Mouse (Mus musculus) left cerebral cortex, postnatal 36 days (tissue): ENCODE results near the gene Exoc8. TPM values are rescaled to one million over a fixed set of nuclear protein-coding genes. Genes with fewer than 3 reads are reported as not detected.

ENCODE experiments used
- DNase-seq, 2 experiments: peaks; one replicate each; pipeline ENCODE4 v3.0.0; 2021 to 2022; ENCODE audit warnings: low spot score in 2 of 2, mixed read lengths in 1 of 2
- intact Hi-C: fragments of 180-260 bp; cut with DNase I; formaldehyde crosslinking; loops from one replicate; pipeline ENCODE4 v1.15.1; 2025
- total RNA-seq, 2 experiments: library from RNA; stranded (reverse); gene quantifications; 2 replicates each; pipeline ENCODE4 v1.2.3; 2021

The Exoc8 gene
- total RNA-seq, 2 experiments from 2014 or later, result 34.5 to 35.3 TPM

DNA sequence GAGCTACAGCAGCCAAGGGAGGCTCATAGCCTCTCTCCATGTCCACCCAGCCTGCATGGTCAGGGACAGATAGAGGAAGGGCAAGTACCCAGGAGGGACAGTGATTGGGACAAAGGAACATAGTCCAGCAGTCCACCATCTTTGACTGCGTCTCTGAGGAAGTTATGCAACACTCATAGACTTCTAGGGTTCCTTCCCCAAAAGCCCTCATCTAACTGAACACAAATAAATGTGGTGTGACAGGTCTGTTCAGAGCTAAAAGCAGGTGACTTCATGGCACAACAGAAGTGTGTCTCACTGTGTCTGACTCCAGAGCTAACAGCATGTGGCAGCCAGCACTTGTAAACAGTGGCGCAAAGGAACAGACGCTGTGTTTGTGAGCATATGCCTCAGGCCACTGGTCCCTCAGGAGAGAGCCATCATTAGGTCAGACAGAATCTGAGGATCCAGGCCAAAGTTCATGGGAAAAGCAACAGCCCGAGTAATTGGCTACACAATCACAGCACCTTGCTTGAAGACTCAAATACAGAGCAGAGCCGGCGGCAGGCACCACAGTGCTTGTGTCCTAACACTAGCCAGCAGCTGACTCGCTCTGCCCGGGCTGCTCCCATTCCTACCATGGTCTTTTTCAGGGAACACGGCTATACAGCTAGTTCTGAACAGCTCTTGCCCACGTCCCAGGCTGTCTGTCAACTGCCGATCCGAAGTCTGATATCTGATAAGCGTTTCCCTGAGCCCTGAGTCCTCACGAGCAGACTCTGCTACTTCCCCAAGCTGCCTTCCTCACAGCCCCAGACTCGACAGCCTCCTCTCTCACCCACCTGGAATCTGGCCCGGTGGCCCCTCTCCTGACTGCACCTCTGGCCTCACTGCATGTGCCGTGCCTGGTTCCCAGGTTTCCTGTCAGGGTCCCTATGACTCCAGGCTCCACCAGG, 14.7 kb upstream of the Exoc8 start:
- DNase-seq, result no peak
- intact Hi-C loops, result no loop called here

DNA sequence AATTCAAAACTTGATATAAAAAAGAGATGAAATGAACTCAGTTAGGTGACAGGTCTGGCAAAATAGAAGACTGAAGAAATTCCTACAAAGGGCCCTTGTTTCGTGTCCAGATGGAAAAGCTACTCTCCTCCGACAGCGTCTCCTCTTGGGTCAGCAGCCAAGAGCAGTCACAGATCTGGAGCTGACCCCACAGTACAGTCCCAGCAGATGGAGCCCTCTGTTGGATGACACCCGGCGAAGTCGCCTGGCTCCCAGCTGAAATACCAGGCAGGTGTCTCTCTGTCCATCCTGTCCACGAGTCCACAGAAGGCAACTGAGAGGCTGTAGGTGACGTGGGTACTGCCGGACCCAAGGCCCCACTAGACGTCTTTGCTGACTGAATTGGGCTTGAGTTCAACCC, 12.8 kb upstream of the Exoc8 start:
- no peak for DNase-seq
- intact Hi-C loops, result no loop called here

DNA sequence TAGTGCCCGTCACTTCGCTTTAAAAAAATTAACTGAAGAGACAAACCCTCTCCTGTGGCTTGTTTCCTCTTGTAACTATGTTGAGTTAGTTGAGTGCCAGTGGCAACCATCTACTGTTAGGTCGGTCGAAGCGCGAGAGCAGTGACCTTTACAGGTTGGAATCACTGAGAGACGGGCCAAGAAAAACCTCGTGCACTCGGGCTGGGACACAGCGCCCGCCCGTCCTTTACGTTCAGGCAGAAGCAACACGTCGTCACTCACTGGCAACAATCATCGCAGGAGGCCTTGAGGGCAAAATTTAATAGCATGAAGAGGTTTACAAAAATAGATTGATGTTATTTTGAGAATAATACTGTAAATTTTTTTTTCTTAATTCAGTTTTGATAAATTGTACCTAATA, 12.4 kb upstream of the Exoc8 start:
- intact Hi-C loops, result no loop called here

DNA sequence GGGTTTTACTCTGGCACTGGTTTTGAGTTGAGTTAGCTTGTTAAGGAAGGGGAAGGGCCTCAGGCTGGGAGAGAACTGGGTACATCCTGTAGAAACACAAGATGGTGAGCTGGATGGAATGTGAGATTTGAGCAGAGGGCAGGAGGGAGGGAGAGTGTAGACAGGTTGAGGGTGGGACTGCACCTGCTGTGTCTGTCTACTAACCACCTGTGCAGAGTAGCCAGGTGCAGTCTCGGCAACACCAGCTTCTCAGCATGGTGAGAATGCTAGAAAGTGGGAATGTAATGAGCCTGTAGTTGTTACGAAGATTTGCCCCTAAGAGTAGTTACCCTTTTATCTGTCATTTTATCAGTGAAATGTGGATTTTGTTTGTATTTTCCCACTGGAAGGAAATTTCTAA, 8.0 kb upstream of the Exoc8 start:
- intact Hi-C loops, result no loop called here
- DNase-seq, result no peak

More for the DNA sequence above, 12.4 kb upstream of the Exoc8 start:
- DNase-seq, result no peak

DNA sequence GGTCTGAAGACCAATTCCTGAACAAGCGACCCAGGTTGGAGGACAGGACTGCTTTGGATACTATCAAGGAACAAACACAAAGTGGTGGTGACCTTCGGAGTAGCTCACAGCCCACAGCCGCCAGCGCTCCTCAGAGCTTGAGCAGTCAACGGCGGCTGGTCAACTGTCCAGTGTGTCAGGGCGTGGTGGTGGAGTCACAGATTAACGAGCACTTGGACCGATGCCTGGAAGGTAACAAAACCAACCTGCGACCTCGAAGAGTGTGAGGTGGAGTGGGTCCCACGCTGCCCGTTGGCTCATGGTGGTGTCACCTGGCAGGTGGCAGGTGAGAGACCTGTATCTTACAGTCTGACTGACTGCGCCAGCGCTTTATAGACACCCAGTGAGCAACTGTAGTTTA, 5.7 kb upstream of the Exoc8 start:
- intact Hi-C loops, result no loop called here
- DNase-seq, result no peak

DNA sequence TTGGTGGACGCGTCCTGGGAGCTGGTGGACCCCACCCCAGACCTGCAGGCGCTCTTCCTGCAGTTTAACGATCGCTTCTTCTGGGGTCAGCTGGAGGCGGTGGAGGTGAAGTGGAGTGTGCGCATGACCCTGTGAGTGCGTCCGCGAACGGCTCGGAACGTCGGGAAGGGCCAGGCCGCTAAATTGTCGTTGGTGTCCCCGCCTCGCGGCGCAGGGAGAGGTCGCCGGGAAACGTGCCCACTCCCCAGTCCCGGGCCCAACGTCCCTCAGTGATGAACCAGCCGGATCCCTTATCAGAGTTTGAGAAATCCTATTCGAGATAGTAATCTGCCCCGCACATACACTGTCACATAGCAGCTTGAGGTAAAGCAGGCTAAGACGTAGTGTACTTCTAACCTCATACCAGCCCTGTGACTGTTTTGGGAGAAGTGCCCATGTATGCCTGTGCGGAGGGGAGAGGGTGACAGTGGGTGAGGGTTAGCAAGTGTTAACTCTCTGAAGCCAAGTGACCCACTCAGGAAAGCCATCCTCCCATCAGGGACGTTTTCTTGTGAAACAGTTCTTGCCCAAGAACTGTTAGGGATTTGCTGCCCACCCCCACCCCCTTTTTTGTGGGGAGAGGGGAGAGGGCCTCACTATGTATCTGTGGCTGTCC, 873 bp upstream of the Exoc8 start:
- no peak for DNase-seq

DNA sequence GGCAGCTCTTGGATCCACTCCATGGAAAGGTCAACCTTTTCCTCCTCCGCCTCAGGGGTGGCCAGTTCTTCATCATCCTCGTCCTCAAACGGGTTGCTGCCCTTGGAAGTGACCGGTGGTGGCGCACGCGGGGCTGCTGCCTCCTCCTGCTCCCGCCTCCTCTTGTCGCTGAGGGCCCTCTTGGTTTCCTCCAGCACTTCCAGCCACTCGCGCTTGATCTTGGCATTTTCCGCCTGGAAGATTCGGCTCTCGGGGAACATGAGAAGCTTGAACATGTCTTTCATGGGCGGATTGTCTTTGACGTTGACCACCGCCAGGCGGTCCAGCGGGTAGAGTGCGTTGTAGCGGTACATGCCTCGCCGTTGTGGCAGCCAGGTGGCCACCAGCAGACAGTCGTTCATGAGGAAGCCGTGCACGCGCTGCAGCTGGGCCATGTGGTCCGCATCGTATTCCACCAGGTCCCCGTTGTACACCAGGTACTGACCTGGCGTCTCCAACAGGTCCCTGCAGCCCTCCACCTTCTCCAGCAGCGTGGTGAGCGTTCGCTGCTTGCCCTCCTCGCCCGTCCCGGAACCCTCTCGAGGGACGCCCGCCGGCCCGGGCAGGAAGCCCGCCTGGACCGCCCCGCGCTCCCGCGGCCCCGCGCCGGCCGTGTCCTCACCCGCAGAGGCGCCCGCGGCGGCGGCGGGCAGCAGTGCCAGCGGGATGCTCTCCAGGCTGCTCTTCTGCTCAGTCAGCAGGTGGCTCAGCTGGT, 696 bp downstream of the Exoc8 start:
- intact Hi-C loops, result loop anchor here (1.0 to 5.0 kb wide), 3 partner anchors 52 to 145 kb away; partner anchors contain the start of genes Egln1 and Tsnax

More for the DNA sequence above, 873 bp upstream of the Exoc8 start:
- intact Hi-C loops, result loop anchor here (5.0 kb wide), 2 partner anchors 114 to 144 kb away; partner anchors contain the start of gene Tsnax

DNA sequence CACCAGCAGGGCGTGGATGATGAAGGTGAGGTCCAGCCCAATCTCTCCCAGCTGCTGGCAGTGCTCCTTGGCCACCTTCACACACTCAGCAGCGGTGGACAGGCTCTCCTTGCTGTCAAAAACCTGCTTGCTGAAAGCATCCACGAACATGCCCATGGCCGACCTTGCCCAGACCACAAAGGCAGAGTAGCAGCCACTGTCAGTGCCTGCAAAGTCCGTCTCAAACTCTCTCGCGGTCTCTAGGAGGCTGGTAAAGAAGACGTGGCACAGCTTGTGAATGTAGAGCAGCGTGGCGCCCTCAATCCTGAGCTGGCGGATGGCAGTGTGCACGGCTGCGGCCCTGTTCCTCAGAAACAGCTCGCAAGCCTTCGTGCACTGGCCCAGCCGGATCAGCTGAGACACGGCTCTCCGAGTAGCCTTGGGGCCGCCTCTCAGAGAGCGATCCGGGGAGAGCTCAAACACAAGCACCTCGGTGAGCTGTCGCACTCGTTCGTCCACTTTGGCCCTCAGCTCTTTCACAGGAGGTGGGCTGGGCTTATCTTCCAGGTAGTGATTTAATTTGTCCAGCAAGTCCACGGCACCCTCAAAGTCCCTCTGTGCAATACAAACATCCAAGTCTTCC, 1.4 kb downstream of the Exoc8 start:
- intact Hi-C loops, result loop anchor here (1.0 to 5.0 kb wide), 3 partner anchors 53 to 146 kb away; partner anchors contain the start of genes Egln1 and Tsnax

More for the DNA sequence above, 696 bp downstream of the Exoc8 start:
- DNase-seq, result peak; percentile 69 to 76

DNA sequence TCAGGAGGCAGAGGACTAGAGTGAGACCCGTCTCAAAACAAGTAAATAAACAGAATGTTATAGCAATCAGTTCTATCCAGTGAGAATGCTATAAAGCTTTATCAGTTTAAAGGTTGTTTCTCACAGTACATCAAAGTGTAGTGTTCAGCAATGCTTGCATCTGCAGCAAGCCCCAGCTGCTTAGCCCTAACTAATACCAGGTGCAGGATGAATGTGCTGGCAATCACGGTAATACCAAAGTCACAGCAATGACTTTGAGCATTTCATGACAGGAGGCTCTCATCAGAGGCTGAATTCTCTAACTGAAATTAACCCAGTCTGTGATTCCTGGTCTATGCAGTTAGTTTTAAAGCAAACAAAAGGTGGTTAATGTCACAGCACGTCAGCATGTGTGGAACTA, 4.9 kb downstream of the Exoc8 start:
- DNase-seq, result no peak
- intact Hi-C loops, result no loop called here

More for the DNA sequence above, 1.4 kb downstream of the Exoc8 start:
- no peak for DNase-seq

DNA sequence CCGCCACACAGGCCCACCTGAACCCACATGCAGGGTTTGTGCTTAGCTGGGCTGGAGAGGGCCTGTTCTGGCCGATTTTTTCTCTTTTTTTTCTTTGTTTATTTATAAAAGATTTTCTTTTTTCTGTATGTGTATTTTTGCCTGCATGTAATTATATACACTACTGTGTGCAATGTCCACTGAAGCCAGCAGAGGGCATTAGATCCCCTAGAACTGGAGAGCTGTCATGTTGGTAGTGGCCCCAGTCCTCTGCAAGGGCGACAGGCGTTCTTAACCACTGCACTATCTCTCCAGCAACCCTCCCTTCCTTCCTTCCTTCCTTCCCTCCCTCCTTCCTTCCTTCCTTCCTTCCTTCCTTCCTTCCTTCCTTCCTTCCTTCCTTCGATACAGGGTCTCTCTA, 9.1 kb downstream of the Exoc8 start:
- intact Hi-C loops, result no loop called here

DNA sequence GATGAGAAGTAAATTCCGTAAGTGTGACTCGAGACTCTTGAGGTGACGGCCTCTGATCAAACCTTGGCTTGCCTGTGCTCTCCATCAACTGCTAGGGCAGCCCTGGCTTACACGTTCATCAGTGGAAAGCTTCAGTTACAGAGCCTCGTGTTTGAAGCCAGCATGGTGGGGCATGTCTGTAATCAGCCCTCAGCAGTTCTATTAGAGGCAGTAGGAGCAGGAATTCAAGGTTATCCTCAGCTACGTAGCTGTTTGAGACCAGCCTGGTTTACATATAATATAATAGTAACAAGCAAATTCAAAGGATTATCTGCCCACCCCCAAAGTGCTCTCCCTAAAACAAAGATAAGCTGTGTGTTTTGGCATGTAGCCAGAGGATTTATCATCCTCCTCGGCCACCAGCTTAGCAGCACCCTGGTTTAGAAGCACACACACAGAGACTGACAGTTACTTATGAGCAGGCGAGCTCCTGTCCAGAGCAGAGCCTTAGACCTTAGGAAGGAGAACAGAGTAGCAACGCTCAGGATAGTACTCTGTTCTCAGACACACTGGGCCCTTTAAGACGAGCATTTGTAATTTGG, 18.5 kb downstream of the Exoc8 start:
- intact Hi-C loops, result no loop called here
- no peak for DNase-seq

More for the DNA sequence above, 9.1 kb downstream of the Exoc8 start:
- no peak for DNase-seq

DNA sequence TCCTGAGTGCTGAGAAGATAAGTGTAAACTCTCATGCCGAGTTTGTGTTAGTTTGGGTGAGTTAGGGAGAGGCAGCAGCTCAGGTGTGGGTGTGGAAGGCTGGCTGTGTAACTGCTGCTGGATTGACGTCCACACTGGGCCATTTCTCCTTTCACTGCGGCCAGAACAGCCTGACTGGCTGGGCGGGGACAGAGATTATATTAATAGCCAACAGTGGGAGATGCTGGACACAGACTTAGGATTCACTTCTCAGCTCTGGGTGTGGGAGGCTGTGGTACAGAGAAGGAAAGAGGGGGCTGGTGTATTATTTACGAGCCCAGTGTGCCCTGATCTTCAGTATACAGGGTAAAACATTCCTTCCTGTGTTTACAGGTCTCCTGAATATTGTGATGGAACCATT, 19.4 kb downstream of the Exoc8 start:
- no peak for DNase-seq

DNA sequence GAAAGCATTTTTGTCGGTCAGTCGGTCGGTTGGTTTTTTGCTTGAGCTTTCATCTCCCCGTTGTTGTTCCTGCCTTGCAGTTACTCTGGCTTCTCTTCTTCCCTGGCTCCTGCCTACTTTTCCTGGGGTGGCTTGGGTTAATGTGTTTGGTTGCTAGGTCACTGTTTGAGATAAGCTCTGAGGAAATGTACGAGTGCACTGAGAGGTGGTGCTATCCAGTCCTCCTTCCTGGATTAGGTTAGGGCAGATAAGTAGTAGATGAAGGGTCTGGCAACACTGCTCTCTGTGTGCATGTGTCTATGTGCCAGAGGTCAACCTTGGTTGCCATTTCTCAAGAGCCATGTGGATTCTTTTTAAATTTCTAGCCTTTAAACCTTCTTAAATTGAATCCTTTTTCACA, 24.8 kb downstream of the Exoc8 start:
- no peak for DNase-seq
- intact Hi-C loops, result no loop called here

More for the DNA sequence above, 19.4 kb downstream of the Exoc8 start:
- intact Hi-C loops, result no loop called here

DNA sequence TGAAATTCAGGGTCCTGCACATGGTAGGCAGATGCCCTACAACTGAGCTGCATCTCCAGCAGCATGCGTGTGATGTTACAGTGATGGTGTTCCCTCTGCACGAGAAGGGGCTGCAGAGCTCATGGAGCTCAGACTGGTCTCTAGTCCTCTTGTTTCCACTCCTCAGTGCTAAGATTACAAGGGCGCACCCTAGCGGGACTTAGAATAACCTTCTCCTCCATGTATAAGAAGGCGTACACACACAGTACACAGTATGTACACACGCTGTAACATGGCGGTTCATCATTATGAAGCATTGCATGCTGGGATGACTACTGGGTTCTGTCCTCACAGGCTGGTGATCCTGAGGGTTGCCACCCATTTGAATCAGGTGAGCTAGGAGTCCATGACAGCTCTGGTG, 25.4 kb downstream of the Exoc8 start:
- no peak for DNase-seq
- intact Hi-C loops, result no loop called here

DNA sequence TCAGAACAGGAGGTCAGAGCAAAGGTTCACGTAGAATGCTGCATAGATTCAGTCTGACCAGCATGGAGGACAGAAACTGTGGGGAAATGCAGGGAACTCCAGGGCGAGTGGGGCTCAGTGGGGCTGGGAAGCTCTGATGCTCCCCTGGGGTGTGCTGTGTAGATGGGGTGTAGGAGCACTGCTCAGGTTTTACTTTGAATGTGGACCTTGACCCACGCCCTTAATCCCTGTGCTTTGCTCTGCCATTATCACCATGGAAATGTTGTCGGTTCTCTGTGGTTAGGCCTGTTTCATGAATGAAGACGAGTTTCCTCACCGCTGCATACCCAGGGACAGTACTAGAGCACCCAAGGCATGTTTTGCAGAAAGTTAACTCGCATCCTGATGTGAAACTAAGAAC, 26.0 kb downstream of the Exoc8 start:
- intact Hi-C loops, result no loop called here
- DNase-seq, result no peak

DNA sequence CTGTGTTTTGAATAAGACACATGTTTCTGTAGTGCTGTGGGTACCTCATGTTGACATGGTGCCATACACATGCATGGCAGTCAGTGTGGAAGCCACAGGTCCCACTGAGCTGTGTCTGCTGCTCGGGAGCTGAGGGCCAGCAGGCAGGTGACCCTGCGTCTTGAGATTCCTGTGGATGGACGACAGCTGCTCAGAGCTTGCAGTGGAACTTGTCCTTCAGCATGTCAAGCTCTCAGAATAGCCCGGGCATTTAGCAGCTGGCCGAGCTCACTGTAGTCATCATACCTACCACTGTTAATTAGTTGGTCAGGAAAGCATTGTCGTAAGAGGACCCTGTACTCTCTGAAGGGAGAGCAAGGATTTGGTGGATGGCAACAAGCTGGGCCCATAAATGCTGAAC, 27.8 kb downstream of the Exoc8 start:
- no peak for DNase-seq
- intact Hi-C loops, result no loop called here

DNA sequence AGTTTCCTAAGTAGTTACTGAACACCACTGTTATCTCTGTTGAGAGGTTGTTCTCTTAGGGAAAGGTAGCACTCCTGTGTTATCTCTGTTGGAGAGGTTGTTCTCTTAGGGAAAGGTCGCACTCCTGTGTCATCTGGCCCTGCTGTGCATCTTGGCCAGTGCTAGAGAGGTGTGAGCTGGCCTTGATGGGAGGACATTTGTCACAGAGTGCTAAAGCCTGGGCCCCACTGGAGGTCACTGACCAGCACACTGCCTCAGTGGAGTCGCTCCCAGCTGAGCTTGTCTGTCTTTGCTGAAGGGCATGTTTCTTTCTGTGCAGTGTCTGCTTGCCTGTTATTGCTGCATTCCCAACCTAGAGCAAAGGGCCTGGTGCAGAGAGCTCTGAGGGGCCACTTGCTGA, 30.4 kb downstream of the Exoc8 start:
- no peak for DNase-seq
- intact Hi-C loops, result no loop called here

DNA sequence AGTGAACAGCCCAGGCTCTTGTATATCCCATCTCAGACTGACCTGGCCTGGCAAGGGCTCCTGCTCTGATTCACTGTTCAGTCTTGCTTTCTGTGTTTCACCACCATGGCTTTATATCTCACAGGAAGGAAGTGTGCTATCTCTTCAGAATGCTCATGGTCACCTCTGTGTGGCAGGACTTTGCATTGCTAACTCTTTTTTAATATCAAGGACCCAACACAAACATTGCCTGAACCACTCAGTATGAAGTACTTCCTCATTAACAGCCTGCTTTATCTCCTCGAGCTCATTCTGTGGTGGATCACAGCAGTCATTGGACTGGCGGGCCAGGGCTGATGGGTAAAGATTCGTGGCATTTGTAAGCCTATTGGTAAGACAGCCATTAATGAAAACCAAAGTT, 30.8 kb downstream of the Exoc8 start:
- no peak for DNase-seq
- intact Hi-C loops, result no loop called here

DNA sequence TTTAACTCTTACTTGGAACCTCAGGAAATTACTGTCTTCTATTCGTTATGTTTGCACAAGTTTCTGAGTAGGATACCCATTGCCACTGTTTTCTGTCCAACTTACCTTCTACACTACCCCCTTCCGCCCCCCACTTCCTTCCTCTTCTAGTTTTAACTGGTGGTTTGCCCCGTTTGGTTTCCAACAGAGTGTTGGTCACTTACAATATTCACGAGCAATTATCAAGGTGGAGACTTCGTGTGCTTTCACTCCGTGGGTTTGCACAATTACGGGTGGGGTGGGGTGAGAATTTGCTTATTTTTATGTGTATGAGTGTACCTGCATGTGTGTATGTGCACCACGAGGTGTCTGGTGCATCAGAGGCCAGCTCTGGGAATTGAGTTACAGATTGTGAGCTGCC, 33.8 kb downstream of the Exoc8 start:
- no peak for DNase-seq
- intact Hi-C loops, result no loop called here
